Mouse (Mus musculus): ENCODE results near the gene Hspe1.

DNA sequence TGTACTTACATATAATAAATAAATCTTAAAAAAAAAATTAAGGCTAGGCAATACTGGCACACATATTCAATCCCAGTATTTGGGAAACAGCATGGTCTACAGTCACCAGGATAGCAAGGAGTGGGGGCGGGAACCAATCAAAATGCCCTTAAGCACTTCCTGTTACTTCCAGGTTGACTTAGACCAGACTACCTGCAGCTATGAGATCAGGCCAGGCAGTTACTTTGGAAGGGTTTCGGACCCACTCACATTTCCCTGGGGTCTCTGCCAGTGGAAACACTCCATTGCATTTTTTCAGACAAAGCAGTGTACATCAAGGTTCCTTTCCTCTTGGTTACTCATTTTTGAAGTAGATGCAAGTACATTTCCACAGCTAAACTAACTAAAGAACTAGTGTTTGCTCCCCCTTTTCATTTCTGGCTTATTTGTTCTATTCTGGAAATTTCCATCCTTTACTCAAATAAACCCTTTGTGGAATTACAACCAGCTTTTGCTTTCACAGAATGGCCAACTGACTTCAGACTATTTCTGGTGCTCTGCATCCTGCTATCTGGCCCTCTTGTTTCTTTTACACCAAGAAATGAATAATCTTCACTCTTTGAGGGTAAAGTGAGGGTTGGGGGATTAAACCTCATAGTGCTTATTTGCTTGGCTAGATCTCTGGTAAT, 10.9 kb upstream of the Hspe1 start:
- TF ChIP-seq CTCF (conservative IDR thresholded peaks at IDR 0.05; ENCODE audit: low read length) (no peak), POU5F1 (IDR thresholded peaks at IDR 0.05; ENCODE audit: borderline replicate concordance, low read length) (no peak)
